Mouse (Mus musculus): ENCODE measurements at regions not wholly inside any gene's neighbourhood (a gene's known extent, or its start where the extent isn't known, plus 50 kb on each side); places are given as distances from the start of the nearest gene placed in this dataset.

- Histone ChIP-seq H3K27me3 (ENCODE audit: control insufficient read depth, insufficient read depth, low read length) (no peaks in the 10 kb centered on the region), H3K4me3 (ENCODE audit: low read depth, low read length) (no peak overlapping the region), H3K9ac (replicated peaks; ENCODE audit: low read depth, low read length) (no peak overlapping the region), H3K36me3 (replicated peaks; ENCODE audit: control insufficient read depth, insufficient read depth, low read length) (no peaks in the 10 kb centered on the region), H3K27ac (ENCODE audit: low read depth) (no peak overlapping the region), H3K4me1 (ENCODE audit: control insufficient read depth, insufficient read depth) (no peaks in the 10 kb centered on the region), H3K9me3 (replicated peaks; ENCODE audit: control insufficient read depth, low read length) (no peaks in the 10 kb centered on the region), H3K4me2 (ENCODE audit: low read depth, low read length) (no peak overlapping the region)
- no peak for ATAC-seq (ENCODE audit: insufficient read depth, low read depth)
- TF ChIP-seq CTCF (IDR thresholded peaks at IDR 0.05; ENCODE audit: low read depth) (no peak), EP300 (IDR thresholded peaks at IDR 0.05; ENCODE audit: low read depth) (no peak)
- no peak for DNase-seq (ENCODE audit: low spot score)
- 56% methylated on average over 4 of the region's 4 CpGs for WGBS
These were observed 61.2 kb upstream of the Rgmb start for GRCm38 (mm10) chr17:15891896-15892675.

GRCm38 (mm10) chr17:15890595-15891140 is 59.8 kb upstream of the Rgmb start:
- ATAC-seq (ENCODE audit: insufficient read depth, low read depth) (no peak), DNase-seq (ENCODE audit: low spot score) (no peak)
- H3K9ac ChIP-seq (replicated peaks; ENCODE audit: low read depth, low read length) = no peak overlapping the region
- no peak overlapping the region for H3K4me2 ChIP-seq (ENCODE audit: low read depth, low read length)
- 87% methylated on average over 4 of the region's 4 CpGs for WGBS
- H3K27me3 ChIP-seq (ENCODE audit: control insufficient read depth, insufficient read depth, low read length) = no peaks in the 10 kb centered on the region
- no peak overlapping the region for H3K27ac ChIP-seq (ENCODE audit: low read depth)
- no peaks in the 10 kb centered on the region for H3K9me3 ChIP-seq (replicated peaks; ENCODE audit: control insufficient read depth, low read length)
- TF ChIP-seq CTCF (IDR thresholded peaks at IDR 0.05; ENCODE audit: low read depth) (no peak), EP300 (IDR thresholded peaks at IDR 0.05; ENCODE audit: low read depth) (no peak)
- H3K4me1 ChIP-seq (ENCODE audit: control insufficient read depth, insufficient read depth) = no peaks in the 10 kb centered on the region
- no peak overlapping the region for H3K4me3 ChIP-seq (ENCODE audit: low read depth, low read length)
- H3K36me3 ChIP-seq (replicated peaks; ENCODE audit: control insufficient read depth, insufficient read depth, low read length) = no peaks in the 10 kb centered on the region

GRCm38 (mm10) chr17:15882803-15883202 is 52.0 kb upstream of the Rgmb start:
- Histone ChIP-seq H3K9ac (replicated peaks; ENCODE audit: low read depth, low read length) (no peak overlapping the region), H3K9me3 (replicated peaks; ENCODE audit: control insufficient read depth, low read length) (no peaks in the 10 kb centered on the region), H3K4me3 (ENCODE audit: low read depth, low read length) (no peak overlapping the region), H3K27me3 (ENCODE audit: control insufficient read depth, insufficient read depth, low read length) (no peaks in the 10 kb centered on the region), H3K4me1 (ENCODE audit: control insufficient read depth, insufficient read depth) (no peaks in the 10 kb centered on the region), H3K4me2 (ENCODE audit: low read depth, low read length) (no peak overlapping the region), H3K36me3 (replicated peaks; ENCODE audit: control insufficient read depth, insufficient read depth, low read length) (no peaks in the 10 kb centered on the region), H3K27ac (ENCODE audit: low read depth) (no peak overlapping the region)
- DNase-seq (ENCODE audit: low spot score) = no peak
- TF ChIP-seq CTCF (IDR thresholded peaks at IDR 0.05; ENCODE audit: low read depth) = no peak
- TF ChIP-seq EP300 (IDR thresholded peaks at IDR 0.05; ENCODE audit: low read depth) = no peak
- no peak for ATAC-seq (ENCODE audit: insufficient read depth, low read depth)
- 52% methylated on average over 7 of the region's 7 CpGs for WGBS

- Histone ChIP-seq H3K4me3 (ENCODE audit: low read depth, low read length) (no peak overlapping the region), H3K4me2 (ENCODE audit: low read depth, low read length) (no peak overlapping the region), H3K9ac (replicated peaks; ENCODE audit: low read depth, low read length) (no peak overlapping the region), H3K27ac (ENCODE audit: low read depth) (no peak overlapping the region), H3K4me1 (ENCODE audit: control insufficient read depth, insufficient read depth) (no peaks in the 10 kb centered on the region), H3K36me3 (replicated peaks; ENCODE audit: control insufficient read depth, insufficient read depth, low read length) (no peaks in the 10 kb centered on the region), H3K9me3 (replicated peaks; ENCODE audit: control insufficient read depth, low read length) (no peaks in the 10 kb centered on the region), H3K27me3 (ENCODE audit: control insufficient read depth, insufficient read depth, low read length) (no peaks in the 10 kb centered on the region)
- WGBS = 82% methylated on average over 2 of the region's 2 CpGs
- DNase-seq (ENCODE audit: low spot score) = no peak
- TF ChIP-seq EP300 (IDR thresholded peaks at IDR 0.05; ENCODE audit: low read depth) (no peak), CTCF (IDR thresholded peaks at IDR 0.05; ENCODE audit: low read depth) (no peak)
- ATAC-seq (ENCODE audit: insufficient read depth, low read depth) = no peak
These were observed 51.4 kb upstream of the Rgmb start for GRCm38 (mm10) chr17:15882245-15882644.
